Mouse (Mus musculus) neutrophil, adult 59 days (primary cell): ENCODE data around the gene Actc1. TPM values are rescaled to one million over a fixed set of nuclear protein-coding genes. Genes with fewer than 3 reads are reported as not detected.

Source experiments
- total RNA-seq, 2 experiments: library from RNA; stranded (reverse); gene quantifications; 1 replicate in 1 of 2; 2 replicates in 1 of 2; pipeline ENCODE4 v1.2.4; 2023

Actc1 gene
- not detected for total RNA-seq

DNA sequence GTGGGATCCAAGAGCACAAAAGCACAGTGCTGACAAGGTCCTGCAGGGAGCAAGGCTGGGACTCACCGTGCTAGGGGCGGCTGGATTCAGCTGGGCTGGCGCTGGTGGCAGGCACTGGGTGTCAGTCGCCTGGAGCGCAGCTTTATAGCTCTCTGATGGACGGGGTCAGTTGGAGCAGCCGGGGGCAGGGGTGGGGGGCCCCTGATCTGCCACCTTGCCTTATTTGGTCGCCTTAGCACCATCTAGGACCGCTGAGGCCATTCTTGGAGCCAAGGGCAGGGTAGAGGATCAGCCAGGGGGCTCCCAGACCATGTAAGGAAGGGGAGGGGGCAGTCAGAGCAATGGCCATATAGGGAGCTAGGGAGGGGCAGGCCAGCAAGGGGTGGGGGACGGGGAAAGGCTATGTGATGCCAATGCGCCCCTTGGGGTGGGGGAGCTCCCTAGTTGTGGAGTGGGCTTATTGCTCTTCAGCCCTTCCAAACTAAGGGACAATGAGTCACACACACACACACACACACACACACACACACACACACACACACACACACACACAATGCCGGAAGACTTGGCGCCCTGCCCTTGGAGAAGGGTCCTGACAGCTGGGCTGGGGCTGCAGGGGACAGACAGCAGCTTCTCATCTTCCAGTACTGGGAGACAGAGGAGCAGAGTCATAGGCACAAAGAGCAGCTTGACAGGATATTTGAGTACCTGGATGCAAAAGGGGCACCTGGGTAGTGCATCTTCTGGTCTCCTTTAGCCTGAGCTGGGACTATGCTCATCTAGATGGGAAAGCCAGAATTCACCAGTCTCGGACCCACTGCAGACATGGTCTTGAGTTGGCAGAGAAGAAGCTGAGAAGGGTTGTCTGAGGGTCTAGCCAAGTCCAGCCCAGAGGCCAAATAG is at the start of gene Actc1:
Actc1 (minus strand) TSS at position 853 of the 903 bp plus-strand sequence.

DNA sequence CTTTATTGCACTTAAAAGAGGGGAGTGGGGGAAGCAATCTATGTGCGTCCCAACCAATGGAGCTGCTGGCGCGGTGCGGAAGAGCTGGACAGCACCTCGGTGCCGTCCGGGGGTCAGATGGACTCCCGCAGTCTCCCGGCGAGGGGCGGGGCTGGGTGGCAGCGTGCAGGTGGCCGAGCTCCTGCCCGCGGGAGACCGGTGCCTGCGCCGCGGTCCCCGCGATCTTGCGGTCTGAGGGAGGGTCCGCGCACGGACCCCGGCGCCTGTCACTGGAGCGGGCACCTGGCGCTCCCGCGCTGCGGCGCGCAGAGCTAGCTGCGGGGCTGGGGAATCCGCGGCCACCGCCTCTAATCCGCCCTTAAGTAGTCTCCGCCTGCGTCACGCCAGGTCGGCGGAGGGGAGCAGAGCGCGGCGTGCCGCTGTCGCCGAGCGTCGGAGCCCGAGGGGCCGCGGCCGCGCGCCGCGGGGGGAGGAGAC is 40.0 kb downstream of the Actc1 start, which contains the start of gene Gjd2:
Gjd2 (minus strand) TSS at position 325 of the 477 bp plus-strand sequence.

Other genes with a start within 250 kb of the Actc1 start
- gene Scg5, start 224.4 kb downstream of the Actc1 start, total RNA-seq = 1 to 10 TPM; 2.6 to 2.7 TPM
- gene Arhgap11a, start 204.9 kb downstream of the Actc1 start, total RNA-seq = 10 to 100 TPM; 46.5 to 54.1 TPM
- gene Gjd2, start 39.9 kb downstream of the Actc1 start, total RNA-seq = not detected
- 10 to 100 TPM; 26.7 to 29.9 TPM for gene Aqr, start 133.5 kb upstream of the Actc1 start, total RNA-seq
- gene Zfp770, start 147.9 kb upstream of the Actc1 start, total RNA-seq = 1 to 10 TPM; 2.3 to 3.0 TPM